In the genomic region with DNA sequence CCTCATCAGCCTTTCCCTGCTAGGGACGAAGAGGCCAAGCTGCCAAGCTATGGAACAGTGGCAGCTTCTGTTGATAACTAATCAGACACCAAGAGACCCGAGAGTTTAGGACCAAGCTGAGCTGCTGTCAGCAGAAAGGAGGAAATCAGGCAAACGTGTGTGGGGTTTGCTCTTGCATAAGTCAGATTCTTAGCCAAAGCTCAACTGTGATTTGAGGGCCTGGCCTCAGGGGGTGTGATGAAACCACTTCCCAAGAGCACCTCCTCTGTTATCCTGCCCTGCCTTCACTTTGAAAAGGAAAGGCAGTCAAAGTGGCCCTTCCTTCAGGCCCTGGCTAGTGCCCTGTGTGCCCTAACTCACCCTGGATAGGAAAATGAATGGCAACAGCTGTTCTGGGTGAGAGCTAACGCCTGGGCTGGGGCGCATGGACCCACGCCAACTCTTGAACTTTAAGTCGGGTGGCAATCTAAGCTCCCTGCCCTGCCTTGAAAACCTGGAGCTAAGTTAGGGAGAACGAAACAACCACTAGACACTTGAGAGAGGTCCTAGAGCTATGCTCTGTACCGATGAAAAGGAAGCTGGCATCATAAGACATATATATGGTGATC, we compare ENCODE assay signal across 7 mouse cellular contexts. TPM values are rescaled to one million over a fixed set of nuclear protein-coding genes. Genes with fewer than 3 reads are reported as not detected.
A peak's percentile ranks its signal among the peaks of the same experiment; 100 is the strongest.
DNase-seq lines count a peak whose midpoint lies in the region; ATAC-seq and TF ChIP-seq lines count a peak whose summit lies in the region.

A gene (minus strand): TSS at position 138 of the 608 bp plus-strand sequence.

- intact Hi-C loops in heart, postnatal 25 days (cut with DNase I) = loop anchor here (2.0 to 10.0 kb wide), 3 partner anchors 52 to 534 kb away; a partner anchor contains a TSS

- WGBS in forebrain, embryonic 11.5 days = 57% methylated on average over 9 of the region's 9 CpGs
- WGBS in limb, embryonic 13.5 days = 53% methylated on average over 9 of the region's 9 CpGs
- WGBS in midbrain, embryonic 15.5 days = 57% methylated on average over 9 of the region's 9 CpGs

- TF ChIP-seq POLR2A in ES-Bruce4 (IDR thresholded peaks at IDR 0.05; ENCODE audit: insufficient read depth, low read length) = no peak

- no peak within 1 kb of the TSS for H3K27ac ChIP-seq in ES-Bruce4 (ENCODE audit: insufficient read depth, low read length)
- peak within 1 kb of the TSS; percentile 54; the same call in 1 of the 2 replicates for H3K27ac ChIP-seq in forebrain, embryonic 11.5 days (ENCODE audit: low read depth, low read length)
- peak within 1 kb of the TSS; percentile 91 for H3K27ac ChIP-seq in limb, embryonic 13.5 days
- H3K27ac ChIP-seq in midbrain, embryonic 15.5 days = peak within 1 kb of the TSS; percentile 85

- H3K4me3 ChIP-seq in ES-Bruce4 (ENCODE audit: low read depth, low read length) = peak within 1 kb of the TSS; percentile 75
- peak within 1 kb of the TSS; percentile 81 for H3K4me3 ChIP-seq in forebrain, embryonic 11.5 days (ENCODE audit: low read depth, low read length)
- H3K4me3 ChIP-seq in limb, embryonic 13.5 days = peak within 1 kb of the TSS; percentile 89
- peak within 1 kb of the TSS; percentile 92 for H3K4me3 ChIP-seq in midbrain, embryonic 15.5 days

- peaks cover 4% of the 10 kb centered on the region for H3K4me1 ChIP-seq in ES-Bruce4 (ENCODE audit: control insufficient read depth, insufficient read depth, low read length)
- H3K4me1 ChIP-seq in forebrain, embryonic 11.5 days (replicated peaks; ENCODE audit: control insufficient read depth, insufficient read depth, low read length) = peaks cover 3% of the 10 kb centered on the region; the same call in 1 of the 2 replicates
- H3K4me1 ChIP-seq in limb, embryonic 13.5 days = peaks cover 22% of the 10 kb centered on the region
- peaks cover 22% of the 10 kb centered on the region for H3K4me1 ChIP-seq in midbrain, embryonic 15.5 days

- H3K4me2 ChIP-seq in forebrain, embryonic 11.5 days (ENCODE audit: low read depth, low read length, severe bottlenecking) = peak within 1 kb of the TSS; percentile 82
- H3K4me2 ChIP-seq in limb, embryonic 13.5 days (replicated peaks) = peak within 1 kb of the TSS; percentile 72
- peak within 1 kb of the TSS; percentile 92 for H3K4me2 ChIP-seq in midbrain, embryonic 15.5 days

- in situ Hi-C loops in Patski (cut with MboI; ENCODE audit: low pct_unique_long_range_greater_than_20kb) = no loop called here

- CTCF ChIA-PET in Patski (lab: Charles Lee) = interaction anchor here (1.2 kb wide), 1 partner anchor 15 kb away, joined by 3 read pairs; no protein-coding TSS in a partner anchor

- H3K27me3 ChIP-seq in ES-Bruce4 (ENCODE audit: control insufficient read depth, insufficient read depth, low read length, poor library complexity, severe bottlenecking) (no peaks in the 10 kb centered on the region), Patski (no peaks in the 10 kb centered on the region)
- H3K27me3 ChIP-seq in forebrain, embryonic 11.5 days (ENCODE audit: control insufficient read depth, insufficient read depth, low read length) = no peaks in the 10 kb centered on the region
- H3K27me3 ChIP-seq in limb, embryonic 13.5 days = 0 out of 2 replicates have a peak, but pooled peaks cover 7% of the 10 kb centered on the region
- H3K27me3 ChIP-seq in midbrain, embryonic 15.5 days (replicated peaks) = no peaks in the 10 kb centered on the region

- H3K9me3 ChIP-seq in ES-Bruce4 (replicated peaks; ENCODE audit: control insufficient read depth, insufficient read depth, low read length, poor library complexity, severe bottlenecking) = no peaks in the 10 kb centered on the region
- H3K9me3 ChIP-seq in forebrain, embryonic 11.5 days (ENCODE audit: control insufficient read depth, low read length) = no peaks in the 10 kb centered on the region
- no peaks in the 10 kb centered on the region for H3K9me3 ChIP-seq in limb, embryonic 13.5 days
- no peaks in the 10 kb centered on the region for H3K9me3 ChIP-seq in midbrain, embryonic 15.5 days

- POLR2A ChIA-PET in Patski (lab: Charles Lee) = interaction anchor here (1.3 to 2.4 kb wide), 2 partner anchors 15 to 19 kb away, joined by 6 to 11 read pairs; no protein-coding TSS in a partner anchor

- no peak for TF ChIP-seq CTCF in ES-Bruce4 (IDR thresholded peaks at IDR 0.05; ENCODE audit: low read depth, low read length)
- no peak for TF ChIP-seq CTCF in Patski (IDR thresholded peaks at IDR 0.05)

- H3K36me3 ChIP-seq in ES-Bruce4 (ENCODE audit: control insufficient read depth, insufficient read depth, low read length, poor library complexity, severe bottlenecking) = no peaks in the 10 kb centered on the region
- no peaks in the 10 kb centered on the region for H3K36me3 ChIP-seq in forebrain, embryonic 11.5 days (ENCODE audit: control insufficient read depth, insufficient read depth, low read length)
- H3K36me3 ChIP-seq in limb, embryonic 13.5 days = peaks cover 3% of the 10 kb centered on the region; the same call in 1 of the 2 replicates
- H3K36me3 ChIP-seq in midbrain, embryonic 15.5 days (replicated peaks) = no peaks in the 10 kb centered on the region

- H3K9ac ChIP-seq in ES-Bruce4 (ENCODE audit: low read depth, poor library complexity, severe bottlenecking) = peak within 1 kb of the TSS; percentile 85
- H3K9ac ChIP-seq in forebrain, embryonic 11.5 days (ENCODE audit: low read length) = peak within 1 kb of the TSS; percentile 79
- peak within 1 kb of the TSS; percentile 87 for H3K9ac ChIP-seq in limb, embryonic 13.5 days
- peak within 1 kb of the TSS; percentile 73 for H3K9ac ChIP-seq in midbrain, embryonic 15.5 days

- no peak for ATAC-seq in Patski
- ATAC-seq in forebrain, embryonic 11.5 days (replicated peaks; ENCODE audit: low FRiP score) = no peak
- ATAC-seq in limb, embryonic 13.5 days (ENCODE audit: low FRiP score, low read depth) = no peak
- ATAC-seq in midbrain, embryonic 15.5 days (replicated peaks) = no peak; the same call in 1 of the 2 replicates

- no peak for DNase-seq in Patski (ENCODE audit: low read depth, low spot score)
- DNase-seq in forebrain, embryonic 11.5 days (ENCODE audit: low spot score) = no peak
- DNase-seq in heart, postnatal 25 days (ENCODE audit: low spot score) = no peak
- DNase-seq in spleen, postnatal 4 days (ENCODE audit: low spot score in 2 of 2) = no peak

- TF ChIP-seq EP300 in ES-Bruce4 (IDR thresholded peaks at IDR 0.05; ENCODE audit: insufficient read depth, low read depth, low read length) = no peak

RNA-seq across cellular contexts. Expression of the gene that starts here (rescaled TPM):
- polyA plus RNA-seq in ES-Bruce4 (2011; ENCODE audit: insufficient read depth, insufficient read length, low read depth, missing spikeins) = 106 and 109 TPM in 2 replicates
- 337 TPM for polyA plus RNA-seq in Patski (2021)
- 122 and 137 TPM in 2 replicates for polyA plus RNA-seq in forebrain, embryonic 11.5 days (2014; fragmentation: Nextera tagmentation; extraction: Ambion mirVana)
- total RNA-seq in heart, postnatal 25 days (2021) = 10 to 100 TPM; 32.3 to 37.4 TPM
- 249 and 257 TPM in 2 replicates for polyA plus RNA-seq in limb, embryonic 13.5 days (2015; fragmentation: Nextera tagmentation; extraction: Ambion mirVana)
- polyA plus RNA-seq in midbrain, embryonic 15.5 days (2015; fragmentation: Nextera tagmentation; extraction: Ambion mirVana) = 82.2 and 89.0 TPM in 2 replicates
